Mouse (Mus musculus) megakaryocyte, adult 5-6 weeks (primary cell): ENCODE data around the gene D1Ertd622e. TPM values are rescaled to one million over a fixed set of nuclear protein-coding genes. Genes with fewer than 3 reads are reported as not detected.

Experiments used
- ATAC-seq: 2 replicates; pipeline ENCODE4 v1.8.0; 2016; ENCODE audit warnings: mild to moderate bottlenecking, inconsistent platforms; ENCODE audit not compliant: poor library complexity, severe bottlenecking
- total RNA-seq, 2 experiments: library from RNA; stranded (forward) in 1 of 2; stranded (reverse) in 1 of 2; fragments of 153-499, 151-499 nt in 1 of 2; fragments of 221-1000, 200-1000 nt in 1 of 2; gene quantifications; 2 replicates each; pipeline versions ENCODE4 v1.2.3 to v1.2.4; 2015 to 2017

Gene D1Ertd622e
- 90.6 and 116 TPM in 2 replicates for total RNA-seq (2015)
- total RNA-seq (2017) = 117 and 131 TPM in 2 replicates

DNA sequence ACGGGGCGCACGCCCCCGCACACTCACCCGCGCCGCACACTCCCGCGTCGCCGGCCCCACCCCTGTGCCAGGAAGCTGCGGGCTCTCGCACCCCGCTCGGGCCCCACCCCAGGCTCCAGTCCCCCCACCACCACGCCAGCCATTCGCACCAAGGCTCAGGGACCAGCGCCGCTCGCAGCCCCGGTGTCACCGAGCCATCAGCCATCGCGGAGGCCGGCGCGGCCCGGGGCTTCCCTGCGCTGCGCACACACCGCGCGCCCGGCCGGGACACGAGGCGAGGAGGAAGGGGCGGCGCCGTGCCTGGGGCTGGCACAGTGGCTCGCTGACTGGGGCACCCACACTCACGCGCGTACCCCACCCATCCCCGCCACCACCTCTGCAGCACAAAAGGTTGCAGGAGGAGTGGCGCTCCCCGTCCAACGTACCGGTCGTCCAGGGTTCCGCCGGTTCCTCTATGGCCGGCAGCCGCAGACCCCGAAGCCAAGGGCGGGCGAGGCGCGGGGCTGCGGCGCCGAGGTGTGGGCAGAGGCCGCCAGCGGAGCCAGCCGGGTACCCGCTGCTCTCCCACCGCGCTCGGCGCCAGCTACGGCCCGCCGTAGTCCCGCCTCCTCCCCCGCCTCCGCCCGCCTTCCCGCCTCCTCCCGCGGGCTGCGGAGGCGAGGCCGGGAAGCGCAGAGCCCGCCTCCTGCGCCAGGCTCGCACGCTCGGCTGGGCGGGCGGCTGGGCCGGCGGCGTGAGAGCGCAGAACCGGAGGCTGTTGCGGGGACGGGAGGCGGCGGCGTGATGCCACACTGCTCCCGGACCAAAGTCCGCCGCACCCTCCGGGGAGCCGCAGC lies at the start of gene D1Ertd622e:
Gene D1Ertd622e (minus strand): TSS at position 669 of the 836 bp plus-strand sequence.
- peak; percentile 56 for ATAC-seq

DNA sequence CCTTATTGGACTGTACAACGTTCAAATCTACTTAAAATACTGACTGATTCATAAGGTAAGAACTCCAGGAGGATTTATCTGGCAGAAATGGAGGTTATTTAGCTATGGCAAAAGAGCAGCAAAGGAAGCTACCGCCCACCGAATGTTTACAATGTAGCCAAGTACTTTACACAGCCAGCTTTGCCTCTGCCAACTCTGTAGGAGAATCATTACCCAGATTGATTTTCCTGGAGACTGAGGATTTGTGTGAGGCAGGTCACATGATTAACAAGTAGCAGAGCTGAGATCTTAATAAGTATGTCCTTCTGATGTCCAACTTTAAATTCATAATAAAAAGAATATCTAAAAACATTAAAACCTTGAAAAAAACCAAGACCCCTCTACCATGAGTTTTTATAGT lies 48.6 kb upstream of the D1Ertd622e start:
- ATAC-seq = no peak

DNA sequence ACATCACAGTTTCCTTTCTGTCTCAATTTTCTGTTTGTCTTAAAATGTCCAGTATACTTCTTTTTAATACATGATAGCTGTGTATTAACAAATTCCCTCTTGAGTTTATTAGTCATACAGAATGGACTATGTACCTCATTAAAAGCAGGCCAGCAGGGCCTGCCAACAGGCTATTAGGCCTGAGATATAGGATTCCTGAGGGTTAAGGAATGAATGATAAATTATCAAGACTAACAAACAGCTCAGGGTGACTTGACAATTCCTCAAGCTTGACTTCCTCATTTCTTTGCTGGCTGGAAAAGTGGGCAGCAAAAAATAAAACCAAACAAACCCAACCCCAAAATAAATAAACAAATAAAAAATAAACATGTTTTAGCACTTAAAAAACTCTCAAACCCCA lies 43.5 kb upstream of the D1Ertd622e start:
- peak; percentile 60; the same call in 1 of the 2 replicates for ATAC-seq

DNA sequence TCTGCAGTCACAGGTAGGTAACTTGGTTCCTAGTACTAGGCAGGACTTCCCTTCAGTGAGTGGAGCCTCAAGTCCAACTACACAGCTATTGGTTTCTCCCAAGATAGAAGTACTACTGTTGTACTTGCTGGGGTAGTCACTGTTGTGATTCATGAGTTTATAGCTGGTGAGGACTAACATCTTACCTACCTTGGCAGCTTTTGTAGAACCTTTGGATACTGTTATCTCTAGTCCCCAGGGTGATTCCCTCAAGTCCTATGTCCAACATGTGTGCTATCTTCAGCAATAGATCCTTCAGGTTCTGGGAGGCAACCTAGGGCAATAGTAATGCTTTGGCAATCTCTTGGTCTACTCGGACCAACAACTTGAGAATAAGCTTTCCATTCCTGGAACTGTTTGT lies 42.8 kb upstream of the D1Ertd622e start:
- no peak for ATAC-seq

DNA sequence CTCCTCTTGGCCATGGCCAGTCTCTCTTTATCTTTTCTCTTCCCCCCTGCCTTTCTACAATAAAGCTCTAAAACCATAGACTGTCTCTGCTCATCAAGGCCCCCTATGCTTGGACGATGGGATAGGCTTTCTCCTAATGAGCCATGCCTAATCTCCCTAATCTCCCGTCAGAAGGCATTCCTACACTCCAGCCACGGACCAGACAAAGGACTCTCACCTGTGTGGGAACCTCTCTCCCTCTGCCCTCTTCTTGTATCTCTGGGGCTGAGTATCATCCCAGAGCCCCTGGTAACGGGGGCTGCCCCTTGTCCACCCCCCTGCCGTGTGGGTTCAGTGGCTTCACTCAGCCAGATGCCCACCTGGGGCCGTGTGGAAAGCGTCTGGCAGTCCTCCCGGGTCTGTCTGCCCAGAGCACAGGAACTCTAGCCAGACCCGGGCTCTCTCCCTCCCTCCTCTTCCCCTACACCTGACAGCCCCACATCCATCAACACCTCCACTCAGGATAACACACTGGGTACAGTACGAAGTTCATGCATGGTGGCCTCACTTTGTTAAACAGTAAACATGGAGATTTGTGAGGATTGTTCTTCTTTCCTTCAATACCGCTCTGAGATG lies 37.2 kb upstream of the D1Ertd622e start:
- no peak for ATAC-seq

DNA sequence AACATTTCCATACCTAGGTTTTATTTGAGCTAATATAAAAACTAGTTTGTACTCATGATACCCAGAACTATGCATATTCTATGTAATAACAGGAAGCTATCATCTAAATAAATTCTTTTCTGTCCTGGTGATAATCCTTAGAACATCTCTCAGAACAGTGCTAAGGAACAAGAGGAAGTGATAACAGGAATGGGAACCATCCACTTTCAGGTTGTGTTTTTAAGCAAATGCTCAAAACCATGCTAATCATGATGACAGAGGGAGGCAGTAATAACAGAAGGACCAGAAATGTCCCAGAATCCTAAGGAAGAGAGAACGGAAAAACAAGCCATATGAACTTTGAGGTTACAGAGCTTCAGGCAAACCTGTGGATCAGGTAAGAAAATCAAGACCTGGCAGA lies 35.4 kb upstream of the D1Ertd622e start:
- peak; percentile 77 for ATAC-seq

DNA sequence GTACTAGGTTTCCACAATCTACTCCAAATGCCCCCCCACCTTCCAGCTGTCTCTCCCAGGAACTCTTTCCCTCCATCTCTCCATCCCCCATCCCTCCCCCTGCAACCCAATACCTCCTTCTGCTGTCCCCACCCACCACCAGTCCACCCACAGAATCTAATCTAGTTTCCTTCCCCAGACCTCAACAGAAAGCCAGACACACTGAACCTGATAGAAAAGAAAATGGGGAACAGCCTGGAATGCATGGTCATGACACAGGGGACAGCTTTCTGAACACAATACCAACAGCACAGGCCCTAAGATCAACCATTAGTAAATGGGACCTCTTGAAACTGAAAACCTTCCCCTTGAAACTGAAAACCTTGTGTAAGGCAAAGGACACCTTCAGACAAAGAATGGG lies 32.0 kb upstream of the D1Ertd622e start:
- ATAC-seq = no peak

DNA sequence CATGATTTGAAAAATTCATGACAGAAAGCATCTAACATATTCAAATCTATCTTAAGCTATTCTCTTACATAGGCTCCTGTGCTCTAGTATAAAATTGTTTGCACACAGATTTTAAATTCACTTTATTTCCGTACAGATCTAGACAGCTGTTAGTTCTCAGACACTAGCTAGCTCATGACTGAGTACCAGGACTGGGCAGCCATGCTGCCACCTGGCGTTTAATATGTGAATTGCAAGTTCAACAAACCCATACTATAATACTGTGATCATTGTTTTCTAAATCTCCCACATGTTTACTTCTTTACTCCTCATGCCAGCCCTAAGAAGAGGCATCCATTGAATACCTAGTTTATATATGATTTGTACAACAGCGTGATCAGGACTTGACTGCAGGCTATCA lies 26.9 kb upstream of the D1Ertd622e start:
- ATAC-seq = peak; percentile 97

DNA sequence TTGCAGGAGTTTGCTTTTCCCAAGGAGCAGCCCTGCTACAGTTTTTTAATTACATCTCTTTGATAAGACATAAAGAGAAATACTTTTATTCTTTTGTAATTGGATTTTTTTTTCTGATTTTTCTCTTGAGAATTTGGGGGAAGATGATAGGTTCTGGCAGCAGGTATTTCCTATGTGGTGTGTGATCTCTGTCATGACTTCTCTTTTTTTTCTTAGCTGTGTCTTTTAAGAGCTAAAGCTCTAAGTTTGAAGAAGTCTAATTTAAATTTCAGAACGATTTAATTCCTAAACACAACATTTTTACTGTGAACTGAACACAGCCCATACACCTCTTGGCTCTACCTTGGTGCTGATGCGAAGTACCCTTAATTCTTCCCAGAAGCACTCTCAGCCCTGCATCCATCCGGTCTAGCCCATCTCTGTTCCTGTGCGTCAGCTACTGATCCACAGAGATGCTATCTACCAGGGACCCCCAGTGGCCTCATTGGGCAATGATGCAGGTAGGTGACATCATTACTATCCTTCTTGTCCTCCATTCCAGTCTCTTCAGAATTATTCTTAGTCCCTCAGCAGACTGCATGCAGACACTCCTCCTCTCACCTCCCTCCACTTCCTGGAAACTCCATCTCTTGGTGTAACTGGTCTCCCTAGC lies 14.8 kb upstream of the D1Ertd622e start:
- peak; percentile 53; the same call in 1 of the 2 replicates for ATAC-seq

DNA sequence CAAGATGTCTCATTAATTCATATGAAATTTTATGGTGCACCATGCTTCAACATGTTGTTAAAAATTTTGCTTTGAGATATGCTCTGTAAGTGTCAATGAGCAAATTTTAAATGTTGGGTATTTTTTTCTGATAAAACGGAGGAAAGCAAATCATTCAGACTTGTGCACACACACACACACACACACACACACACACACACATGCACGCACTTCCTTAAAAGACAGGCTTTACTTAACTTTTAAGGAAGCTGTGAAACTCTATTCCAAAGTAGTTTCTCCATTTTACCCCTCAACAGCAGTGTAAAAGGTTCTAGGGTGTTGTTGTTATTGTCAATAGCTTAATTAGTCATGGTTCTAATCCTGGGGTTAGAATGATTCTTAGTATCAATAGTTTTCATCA lies 14.2 kb upstream of the D1Ertd622e start:
- ATAC-seq = peak; percentile 89

DNA sequence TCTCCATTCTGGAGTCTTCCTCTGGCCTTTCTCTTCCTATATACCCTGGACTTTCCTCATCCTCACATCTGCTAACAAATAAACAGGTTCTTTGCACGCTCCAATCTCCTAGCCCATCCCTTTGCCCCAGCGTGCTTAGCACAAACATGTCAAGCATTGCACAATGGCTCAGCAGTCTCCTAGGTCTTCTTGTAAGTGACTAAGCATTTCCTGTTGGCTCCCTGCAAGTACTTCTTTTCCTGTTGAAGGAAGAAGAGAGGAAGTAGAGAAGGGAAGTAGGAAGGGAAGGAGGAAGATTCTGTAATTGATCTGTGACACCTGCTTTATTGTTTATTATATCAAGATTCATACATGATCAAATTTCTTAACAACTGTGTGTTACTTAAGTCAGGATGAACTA lies 11.0 kb upstream of the D1Ertd622e start:
- peak; percentile 88 for ATAC-seq

DNA sequence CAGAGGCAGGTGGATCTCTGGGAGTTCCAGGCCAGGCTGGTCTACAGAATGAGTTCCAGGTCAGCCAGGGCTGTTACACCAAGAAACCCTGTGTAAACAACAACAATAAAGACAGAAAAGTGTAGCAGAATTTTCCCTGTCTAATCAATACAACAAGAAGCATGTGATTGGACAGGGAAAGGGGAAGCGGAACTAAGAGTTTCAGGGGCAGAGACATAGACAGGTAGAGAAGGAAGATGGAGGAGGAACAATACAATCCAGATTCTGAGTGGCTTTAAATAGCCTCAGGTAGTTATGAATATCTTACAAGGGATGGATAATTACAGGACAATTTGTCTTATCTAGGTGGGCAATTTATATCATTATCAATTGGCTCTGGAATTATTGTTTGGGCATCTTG lies 5.4 kb upstream of the D1Ertd622e start:
- ATAC-seq = peak; percentile 58

DNA sequence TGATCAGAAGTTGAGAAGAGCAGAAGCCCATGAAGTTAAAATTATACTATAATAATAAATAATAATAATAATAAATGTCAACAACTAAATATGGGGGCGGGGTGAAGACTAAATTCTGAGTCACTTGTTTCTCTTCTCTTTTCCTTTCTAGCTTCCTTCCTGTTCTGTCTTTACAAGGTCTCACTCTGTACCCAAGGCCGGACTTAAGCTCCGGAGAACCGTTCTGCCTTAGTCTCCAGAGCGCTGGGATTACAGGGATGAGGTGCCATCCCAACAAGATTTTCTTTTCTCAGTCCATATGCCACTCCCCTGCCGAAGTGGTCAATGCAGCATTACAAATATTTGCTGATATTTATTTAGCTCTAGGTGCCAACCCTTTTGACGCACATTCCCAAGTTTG lies 450 bp upstream of the D1Ertd622e start:
- peak; percentile 9; the same call in 1 of the 2 replicates for ATAC-seq

DNA sequence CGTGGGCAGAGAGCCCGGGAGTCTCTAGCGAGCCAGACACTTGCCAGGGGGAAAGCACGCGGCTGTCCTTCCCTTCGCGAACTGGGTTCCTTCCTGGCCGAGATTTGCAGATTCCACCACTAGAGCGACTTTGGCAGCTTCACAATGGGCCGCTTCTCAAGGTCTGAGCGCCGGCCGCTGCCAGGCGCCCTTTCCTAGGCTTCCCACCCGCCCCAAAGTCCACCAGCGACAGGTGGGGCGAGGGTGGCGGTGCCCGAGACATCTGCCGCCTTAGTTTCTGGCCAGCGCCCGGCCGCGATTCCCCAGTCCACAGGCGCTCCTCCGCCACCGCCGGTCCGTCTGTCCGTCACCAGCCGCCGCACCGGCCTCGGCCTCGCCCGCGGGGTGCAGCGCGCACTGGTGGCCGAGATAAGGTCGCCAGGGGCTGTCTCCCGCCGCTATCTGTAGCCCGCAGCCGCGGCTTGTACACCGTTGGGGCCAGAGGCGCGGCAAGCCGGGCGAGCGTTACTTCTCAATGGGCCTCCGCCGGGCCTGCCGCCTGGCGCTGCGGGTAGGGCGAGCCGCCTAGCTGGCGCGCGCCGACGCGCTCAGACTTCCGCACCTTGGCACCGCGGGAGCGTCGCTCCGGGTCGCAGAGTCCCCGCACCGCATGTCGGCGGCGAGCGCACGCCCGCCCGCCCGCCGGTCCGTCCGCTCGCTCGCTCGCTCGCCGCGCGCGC lies 1.0 kb downstream of the D1Ertd622e start:
- peak; percentile 24 for ATAC-seq

DNA sequence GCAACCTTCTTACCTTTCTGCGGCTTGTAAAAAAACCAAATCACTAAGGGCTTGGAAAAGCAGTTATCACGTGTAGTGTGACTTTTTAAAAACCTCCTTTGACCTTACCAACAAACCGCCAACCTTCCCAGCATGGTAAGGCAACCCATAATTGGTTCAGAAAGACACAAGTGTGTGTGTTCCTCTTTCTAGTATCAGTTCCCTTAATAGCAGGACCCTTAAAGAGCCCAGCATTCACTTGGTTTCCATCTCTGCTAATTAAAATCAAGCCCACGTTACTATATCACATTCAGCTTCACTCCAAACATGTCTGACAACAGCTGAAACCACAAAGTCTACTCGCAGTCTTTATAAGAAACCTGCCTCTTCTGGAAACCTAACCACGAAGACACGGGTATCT lies 2.5 kb downstream of the D1Ertd622e start:
- peak; percentile 48 for ATAC-seq

DNA sequence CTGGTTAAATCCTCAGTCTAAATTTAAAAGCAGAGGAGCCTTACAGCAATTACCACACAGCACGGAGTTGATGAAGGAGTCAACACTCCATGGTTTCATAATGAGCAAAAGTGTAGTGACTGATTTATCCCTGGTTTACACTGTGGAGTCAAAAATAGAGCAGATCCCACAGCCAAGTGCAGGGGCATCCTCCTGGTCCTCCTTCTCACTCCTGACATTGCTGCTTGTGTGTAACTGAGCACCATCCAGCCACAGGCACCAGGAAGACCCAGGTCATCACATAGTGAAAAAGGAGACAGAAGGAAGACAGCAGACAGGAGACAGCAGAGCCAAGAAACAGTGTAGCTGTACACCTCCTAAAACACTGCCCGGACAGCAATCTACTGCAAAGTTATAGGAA lies 4.1 kb downstream of the D1Ertd622e start:
- no peak for ATAC-seq

DNA sequence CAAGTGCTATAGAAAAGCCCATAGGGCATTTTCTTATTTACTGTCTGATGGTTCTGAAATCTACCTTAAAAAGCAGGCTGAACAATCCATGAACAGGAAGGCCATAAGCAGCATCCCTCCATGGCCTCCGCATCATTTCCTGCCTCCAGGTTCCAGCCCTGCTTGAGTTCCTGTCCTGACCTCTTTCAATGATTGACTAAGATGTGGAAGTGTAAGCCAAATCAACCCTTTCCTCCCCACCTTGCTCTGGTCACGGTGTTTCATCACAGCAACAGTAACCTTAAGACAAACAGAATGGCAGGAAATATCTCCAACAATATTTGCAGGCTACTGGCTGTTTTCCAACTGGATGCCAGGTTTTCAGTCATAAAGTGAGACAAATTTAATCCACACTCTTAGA lies 4.7 kb downstream of the D1Ertd622e start:
- no peak for ATAC-seq

DNA sequence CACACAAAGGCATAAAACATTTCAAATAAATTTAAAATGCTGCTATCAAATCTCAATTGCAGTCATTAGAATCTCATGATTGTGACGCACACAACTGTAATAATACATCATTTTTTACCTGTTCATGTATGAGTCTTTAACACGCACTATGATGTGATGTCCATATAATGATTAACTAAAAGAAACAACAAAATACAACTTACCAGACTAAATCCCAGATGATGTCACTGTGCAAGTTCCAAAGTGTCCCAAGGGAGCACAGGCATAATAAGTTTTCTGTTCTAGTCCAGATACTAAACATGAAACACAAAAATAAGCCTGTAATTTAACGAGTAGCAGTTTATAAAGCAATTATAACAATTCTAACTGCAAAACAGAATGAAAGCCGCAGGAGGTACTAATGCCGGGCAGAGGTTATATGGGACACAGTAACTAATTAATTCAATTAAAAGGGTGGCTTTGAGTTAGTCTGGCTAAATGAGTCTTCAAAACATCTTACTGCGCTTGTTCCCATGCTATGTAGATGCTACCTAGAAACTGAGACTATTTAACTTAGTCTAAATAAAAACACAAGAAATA lies 7.4 kb downstream of the D1Ertd622e start:
- no peak for ATAC-seq

DNA sequence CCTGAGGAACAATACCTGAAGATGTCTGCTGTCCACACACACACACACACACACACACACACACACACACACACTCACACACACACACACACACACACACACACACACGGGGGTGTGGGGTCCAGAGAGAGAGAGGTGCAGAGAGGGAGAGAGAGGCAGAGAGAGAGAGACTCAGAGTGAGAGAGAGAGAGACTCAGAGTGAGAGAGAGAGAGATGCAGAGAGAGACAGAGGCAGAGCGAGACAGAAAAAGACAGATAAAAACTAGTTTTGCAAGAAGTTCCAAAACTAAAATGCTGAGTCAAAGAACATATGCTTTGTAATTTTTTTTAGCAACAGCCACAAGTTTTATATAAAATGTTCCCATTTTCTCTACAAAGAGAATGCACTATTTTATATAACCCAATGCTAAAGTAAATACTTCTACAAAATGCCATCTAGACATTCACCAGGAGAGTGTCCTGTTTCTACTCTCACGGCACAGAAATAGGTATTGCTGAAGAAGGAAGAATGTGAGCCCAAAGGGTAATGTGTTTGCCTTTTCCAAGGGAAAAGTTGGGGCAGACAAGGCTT lies 11.2 kb downstream of the D1Ertd622e start:
- no peak for ATAC-seq

DNA sequence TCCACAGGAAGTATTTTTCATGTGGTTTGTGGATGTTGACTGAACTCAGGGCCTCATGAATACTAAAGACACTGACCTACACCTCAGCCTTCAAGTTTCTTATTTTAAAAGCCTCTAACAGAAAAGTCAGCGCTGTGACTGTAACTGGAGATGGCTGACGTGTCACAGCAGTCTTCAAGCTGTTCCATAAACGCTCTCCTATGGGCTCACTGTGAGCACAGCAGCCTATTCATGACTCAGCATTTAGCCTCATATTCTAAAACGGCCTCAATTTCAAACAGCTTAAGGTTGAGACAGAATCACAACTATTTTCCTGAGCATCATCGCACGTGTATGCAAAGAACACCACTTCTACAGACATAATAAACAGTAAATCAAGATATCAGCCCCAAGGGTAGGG lies 11.8 kb downstream of the D1Ertd622e start:
- peak; percentile 48 for ATAC-seq
